Mouse (Mus musculus): ENCODE data around the gene Gm17026.
"Not testable (repeated sequence)": the region's sequence is repeated elsewhere in the genome, so short reads cannot be mapped to it uniquely, and the experiment has no call there.

Gene Gm17026

GRCm38 (mm10) chr14:42259948-42260347, at the start of gene Gm17026:
Gene Gm17026, minus strand, starts transcription at chr14:42260048.
- in situ Hi-C loops (cut with MboI; ENCODE audit: low sequenced_read_pairs): not testable (repeated sequence)

DNA sequence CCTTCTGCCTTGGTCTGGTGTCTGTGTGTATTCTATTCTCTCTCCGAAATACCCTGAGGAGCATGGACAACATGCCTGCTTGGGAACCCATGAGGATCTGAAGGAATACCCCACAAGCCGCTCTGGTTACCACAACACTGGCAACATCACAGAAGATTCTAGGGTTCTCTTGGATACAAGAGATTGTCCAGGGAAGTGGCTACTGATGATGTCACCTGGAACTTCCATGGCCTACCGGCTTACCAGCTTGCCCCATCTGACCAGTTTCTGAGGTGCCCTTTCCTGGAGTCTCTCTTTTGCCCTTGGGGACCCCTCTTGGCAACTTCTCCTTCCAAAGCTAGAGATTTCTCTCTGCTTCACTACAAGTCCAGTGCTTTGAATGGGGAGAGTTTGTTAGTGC, 37.4 kb upstream of the Gm17026 start, which contains the start of gene Gm9611:
Gene Gm9611 (minus strand): TSS at position 101 of the 400 bp plus-strand sequence.
- in situ Hi-C loops (cut with MboI; ENCODE audit: low sequenced_read_pairs): not testable (repeated sequence)

DNA sequence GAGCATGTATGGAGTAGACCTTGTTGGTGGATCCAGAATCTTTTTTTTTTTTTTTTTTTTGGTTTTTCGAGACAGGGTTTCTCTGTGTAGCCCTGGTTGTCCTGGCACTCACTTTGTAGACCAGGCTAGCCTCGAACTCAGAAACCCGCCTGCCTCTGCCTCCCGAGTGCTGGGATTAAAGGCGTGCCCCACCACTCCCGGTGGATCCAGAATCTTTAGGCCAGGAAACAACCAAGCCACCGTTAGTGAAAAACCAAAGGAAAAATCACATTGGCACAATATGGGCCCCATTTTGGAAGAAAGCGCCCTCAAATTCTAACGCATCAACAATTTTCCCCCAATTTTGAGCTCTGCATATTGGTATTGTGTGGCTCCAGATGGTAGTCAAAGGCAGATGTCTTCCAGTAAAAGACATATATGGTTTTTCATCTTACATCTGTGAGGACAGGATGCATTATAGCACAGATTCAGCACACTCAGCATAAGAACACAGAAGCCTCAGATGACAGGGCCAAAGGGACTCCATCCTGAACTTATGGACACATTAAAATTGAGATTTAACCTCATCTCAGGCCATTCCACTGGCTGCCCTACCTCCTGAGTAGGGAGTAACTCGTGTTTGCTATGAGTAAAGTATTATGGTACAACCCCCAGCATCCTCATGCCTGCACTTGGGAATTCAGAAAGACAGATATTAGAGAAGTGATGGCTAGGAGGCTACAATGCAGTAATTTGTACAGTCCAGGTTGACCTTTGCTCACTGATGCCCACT, 42.9 kb downstream of the Gm17026 start:
- in situ Hi-C loops (cut with MboI; ENCODE audit: low sequenced_read_pairs): not testable (repeated sequence)

All from CH12F3 (cell line).